Mouse (Mus musculus): ENCODE data around the gene Zbtb20. TPM values are rescaled to one million over a fixed set of nuclear protein-coding genes. Genes with fewer than 3 reads are reported as not detected.

Gene Zbtb20
- polyA plus RNA-seq, 1 experiment from 2014 or later: 18.4 TPM

- Histone ChIP-seq H3K27ac (ENCODE audit: low read length) (no peak overlapping the region), H3K36me3 (ENCODE audit: control insufficient read depth, insufficient read depth, low read length) (no peaks in the 10 kb centered on the region), H3K4me2 (ENCODE audit: low read depth, low read length) (no peak overlapping the region), H3K9ac (ENCODE audit: low read depth, low read length) (no peak overlapping the region), H3K9me3 (ENCODE audit: control insufficient read depth, low read length) (no peaks in the 10 kb centered on the region), H3K4me1 (ENCODE audit: control insufficient read depth, insufficient read depth, low read length) (no peaks in the 10 kb centered on the region), H3K27me3 (replicated peaks; ENCODE audit: control insufficient read depth, insufficient read depth, low read length) (no peaks in the 10 kb centered on the region), H3K4me3 (ENCODE audit: low read length) (no peak overlapping the region)
- WGBS: 83% methylated on average over 6 of the region's 6 CpGs
- ATAC-seq: no peak
Measured at GRCm38 (mm10) chr16:43655183-43655787, 779.6 kb downstream of the Zbtb20 start.

GRCm38 (mm10) chr16:43661576-43661975 lies 785.9 kb downstream of the Zbtb20 start:
- no peaks in the 10 kb centered on the region for H3K36me3 ChIP-seq (ENCODE audit: control insufficient read depth, insufficient read depth, low read length)
- H3K9ac ChIP-seq (ENCODE audit: low read depth, low read length): no peak overlapping the region
- H3K4me2 ChIP-seq (ENCODE audit: low read depth, low read length): no peak overlapping the region
- H3K4me1 ChIP-seq (ENCODE audit: control insufficient read depth, insufficient read depth, low read length): no peaks in the 10 kb centered on the region
- H3K4me3 ChIP-seq (ENCODE audit: low read length): no peak overlapping the region
- 89% methylated on average over 5 of the region's 5 CpGs for WGBS
- no peak for ATAC-seq
- H3K9me3 ChIP-seq (ENCODE audit: control insufficient read depth, low read length): no peaks in the 10 kb centered on the region
- H3K27me3 ChIP-seq (replicated peaks; ENCODE audit: control insufficient read depth, insufficient read depth, low read length): no peaks in the 10 kb centered on the region
- no peak overlapping the region for H3K27ac ChIP-seq (ENCODE audit: low read length)

- 89% methylated on average over 10 of the region's 10 CpGs for whole genome bisulfite sequencing
Measured at GRCm38 (mm10) chr16:43662124-43663004, 786.7 kb downstream of the Zbtb20 start.

GRCm38 (mm10) chr16:43663978-43664579 lies 788.4 kb downstream of the Zbtb20 start, which contains the start of gene Tigit:
Tigit (minus strand) TSS chr16:43664146.
- WGBS: 71% methylated on average over 7 of the region's 7 CpGs
- Histone ChIP-seq H3K27me3 (replicated peaks; ENCODE audit: control insufficient read depth, insufficient read depth, low read length) (no peaks in the 10 kb centered on the region), H3K27ac (ENCODE audit: low read length) (no peak within 1 kb of the TSS), H3K4me2 (ENCODE audit: low read depth, low read length) (no peak within 1 kb of the TSS), H3K4me1 (ENCODE audit: control insufficient read depth, insufficient read depth, low read length) (no peaks in the 10 kb centered on the region), H3K36me3 (ENCODE audit: control insufficient read depth, insufficient read depth, low read length) (no peaks in the 10 kb centered on the region), H3K9ac (ENCODE audit: low read depth, low read length) (no peak within 1 kb of the TSS), H3K9me3 (ENCODE audit: control insufficient read depth, low read length) (no peaks in the 10 kb centered on the region), H3K4me3 (ENCODE audit: low read length) (no peak within 1 kb of the TSS)
- ATAC-seq: no peak

More at GRCm38 (mm10) chr16:43662124-43663004, 786.7 kb downstream of the Zbtb20 start:
- no peaks in the 10 kb centered on the region for H3K4me1 ChIP-seq (ENCODE audit: control insufficient read depth, insufficient read depth, low read length)
- H3K27ac ChIP-seq (ENCODE audit: low read length): no peak overlapping the region
- no peaks in the 10 kb centered on the region for H3K27me3 ChIP-seq (replicated peaks; ENCODE audit: control insufficient read depth, insufficient read depth, low read length)
- H3K36me3 ChIP-seq (ENCODE audit: control insufficient read depth, insufficient read depth, low read length): no peaks in the 10 kb centered on the region
- no peak overlapping the region for H3K4me2 ChIP-seq (ENCODE audit: low read depth, low read length)
- ATAC-seq: no peak
- H3K9ac ChIP-seq (ENCODE audit: low read depth, low read length): no peak overlapping the region
- H3K9me3 ChIP-seq (ENCODE audit: control insufficient read depth, low read length): no peaks in the 10 kb centered on the region
- H3K4me3 ChIP-seq (ENCODE audit: low read length): no peak overlapping the region

- Histone ChIP-seq H3K27me3 (replicated peaks; ENCODE audit: control insufficient read depth, insufficient read depth, low read length) (no peaks in the 10 kb centered on the region), H3K9ac (ENCODE audit: low read depth, low read length) (no peak overlapping the region), H3K4me3 (ENCODE audit: low read length) (no peak overlapping the region), H3K4me2 (ENCODE audit: low read depth, low read length) (no peak overlapping the region), H3K36me3 (ENCODE audit: control insufficient read depth, insufficient read depth, low read length) (no peaks in the 10 kb centered on the region), H3K9me3 (ENCODE audit: control insufficient read depth, low read length) (no peaks in the 10 kb centered on the region), H3K27ac (ENCODE audit: low read length) (no peak overlapping the region), H3K4me1 (ENCODE audit: control insufficient read depth, insufficient read depth, low read length) (no peaks in the 10 kb centered on the region)
- no peak for ATAC-seq
Measured at GRCm38 (mm10) chr16:43664861-43665260, 789.2 kb downstream of the Zbtb20 start.

- WGBS: 93% methylated on average over 3 of the region's 3 CpGs
Measured at GRCm38 (mm10) chr16:43668294-43668693, 792.6 kb downstream of the Zbtb20 start.

GRCm38 (mm10) chr16:43671972-43672371 lies 796.3 kb downstream of the Zbtb20 start:
- 97% methylated on average over 1 of the region's 1 CpGs for WGBS
- no peak overlapping the region for H3K4me2 ChIP-seq (ENCODE audit: low read depth, low read length)
- no peak overlapping the region for H3K4me3 ChIP-seq (ENCODE audit: low read length)
- no peak overlapping the region for H3K9ac ChIP-seq (ENCODE audit: low read depth, low read length)
- no peak for ATAC-seq
- no peaks in the 10 kb centered on the region for H3K27me3 ChIP-seq (replicated peaks; ENCODE audit: control insufficient read depth, insufficient read depth, low read length)
- H3K4me1 ChIP-seq (ENCODE audit: control insufficient read depth, insufficient read depth, low read length): no peaks in the 10 kb centered on the region
- no peak overlapping the region for H3K27ac ChIP-seq (ENCODE audit: low read length)
- H3K9me3 ChIP-seq (ENCODE audit: control insufficient read depth, low read length): no peaks in the 10 kb centered on the region
- H3K36me3 ChIP-seq (ENCODE audit: control insufficient read depth, insufficient read depth, low read length): no peaks in the 10 kb centered on the region

More at GRCm38 (mm10) chr16:43668294-43668693, 792.6 kb downstream of the Zbtb20 start:
- ATAC-seq: no peak
- no peak overlapping the region for H3K9ac ChIP-seq (ENCODE audit: low read depth, low read length)
- H3K9me3 ChIP-seq (ENCODE audit: control insufficient read depth, low read length): no peaks in the 10 kb centered on the region
- H3K27ac ChIP-seq (ENCODE audit: low read length): no peak overlapping the region
- H3K4me1 ChIP-seq (ENCODE audit: control insufficient read depth, insufficient read depth, low read length): no peaks in the 10 kb centered on the region
- no peaks in the 10 kb centered on the region for H3K27me3 ChIP-seq (replicated peaks; ENCODE audit: control insufficient read depth, insufficient read depth, low read length)
- H3K4me3 ChIP-seq (ENCODE audit: low read length): no peak overlapping the region
- H3K36me3 ChIP-seq (ENCODE audit: control insufficient read depth, insufficient read depth, low read length): no peaks in the 10 kb centered on the region
- H3K4me2 ChIP-seq (ENCODE audit: low read depth, low read length): no peak overlapping the region

- H3K9me3 ChIP-seq (ENCODE audit: control insufficient read depth, low read length): no peaks in the 10 kb centered on the region
- no peak overlapping the region for H3K27ac ChIP-seq (ENCODE audit: low read length)
- H3K4me1 ChIP-seq (ENCODE audit: control insufficient read depth, insufficient read depth, low read length): no peaks in the 10 kb centered on the region
- no peak overlapping the region for H3K4me3 ChIP-seq (ENCODE audit: low read length)
- no peaks in the 10 kb centered on the region for H3K27me3 ChIP-seq (replicated peaks; ENCODE audit: control insufficient read depth, insufficient read depth, low read length)
- H3K36me3 ChIP-seq (ENCODE audit: control insufficient read depth, insufficient read depth, low read length): no peaks in the 10 kb centered on the region
- H3K4me2 ChIP-seq (ENCODE audit: low read depth, low read length): no peak overlapping the region
- H3K9ac ChIP-seq (ENCODE audit: low read depth, low read length): no peak overlapping the region
- ATAC-seq: no peak
Measured at GRCm38 (mm10) chr16:43672697-43673096, 797.0 kb downstream of the Zbtb20 start.

- no peaks in the 10 kb centered on the region for H3K4me1 ChIP-seq (ENCODE audit: control insufficient read depth, insufficient read depth, low read length)
- no peaks in the 10 kb centered on the region for H3K27me3 ChIP-seq (replicated peaks; ENCODE audit: control insufficient read depth, insufficient read depth, low read length)
- ATAC-seq: no peak
- WGBS: 80% methylated on average over 3 of the region's 3 CpGs
- H3K36me3 ChIP-seq (ENCODE audit: control insufficient read depth, insufficient read depth, low read length): no peaks in the 10 kb centered on the region
- H3K9ac ChIP-seq (ENCODE audit: low read depth, low read length): no peak overlapping the region
- H3K9me3 ChIP-seq (ENCODE audit: control insufficient read depth, low read length): no peaks in the 10 kb centered on the region
- no peak overlapping the region for H3K27ac ChIP-seq (ENCODE audit: low read length)
- H3K4me2 ChIP-seq (ENCODE audit: low read depth, low read length): no peak overlapping the region
- no peak overlapping the region for H3K4me3 ChIP-seq (ENCODE audit: low read length)
Measured at GRCm38 (mm10) chr16:43674400-43674799, 798.7 kb downstream of the Zbtb20 start.

Data from intestine, embryonic 16.5 days (tissue).